Mouse (Mus musculus) lung, embryonic 16.5 days (tissue): ENCODE data around the gene Mfsd6. TPM values are rescaled to one million over a fixed set of nuclear protein-coding genes. Genes with fewer than 3 reads are reported as not detected.

ENCODE experiments used
- ATAC-seq: fragments of 200-750 bp; cut with Nextera tagmentation; 2 replicates; pipeline ENCODE4 v1.8.0; 2017; ENCODE audit warnings: low read depth, mild to moderate bottlenecking, moderate library complexity
- H3K27ac ChIP-seq: fragments of 300-500 bp; sonication (generic); 2 replicates; pipeline ENCODE4 v1.5.1; 2014; ENCODE audit warnings: mild to moderate bottlenecking, control low read depth, low read length
- H3K27me3 ChIP-seq: fragments of 300-500 bp; sonication (generic); 2 replicates; pipeline ENCODE4 v1.6.1; 2014; ENCODE audit warnings: low read depth, low read length, mixed read lengths; ENCODE audit not compliant: control insufficient read depth, insufficient read depth
- H3K36me3 ChIP-seq: fragments of 300-500 bp; sonication (generic); 2 replicates; pipeline ENCODE4 v1.6.1; 2014; ENCODE audit warnings: low read length; ENCODE audit not compliant: control insufficient read depth, insufficient read depth
- H3K4me1 ChIP-seq: fragments of 300-500 bp; sonication (generic); replicated peaks from 2 replicates; pipeline ENCODE4 v1.6.1; 2014; ENCODE audit warnings: low read length, mixed read lengths; ENCODE audit not compliant: control insufficient read depth, insufficient read depth
- H3K4me2 ChIP-seq: fragments of 300-500 bp; sonication (generic); 2 replicates; pipeline ENCODE4 v1.6.1; 2014; ENCODE audit warnings: low read depth, low read length, control low read depth
- H3K4me3 ChIP-seq: fragments of 300-500 bp; sonication (generic); 2 replicates; pipeline ENCODE4 v1.5.1; 2014; ENCODE audit warnings: mild to moderate bottlenecking, low read length, control low read depth
- H3K9ac ChIP-seq: fragments of 300-500 bp; sonication (generic); 2 replicates; pipeline ENCODE4 v1.6.1; 2014; ENCODE audit warnings: low read length, control low read depth
- H3K9me3 ChIP-seq: fragments of 300-500 bp; sonication (generic); 2 replicates; pipeline ENCODE4 v1.6.1; 2016; ENCODE audit warnings: low read length; ENCODE audit not compliant: control insufficient read depth
- WGBS: fragments of 180-500 bp; shearing (Covaris S2); extraction: QIAGEN DNeasy Blood & Tissue Kit; methylation state at CpG from one replicate; pipeline ENCODE4 v1.1.7; 2014; 5-methylcytosine and 5-hydroxymethylcytosine counted together
- polyA plus RNA-seq: library from polyadenylated mRNA; unstranded; fragments of >200 nt; fragmentation: Nextera tagmentation; extraction: Ambion mirVana; gene quantifications from 2 replicates; pipeline ENCODE4 v1.2.1, GENCODE M21; 2015

Gene Mfsd6
- polyA plus RNA-seq, 1 experiment from 2014 or later, result 2.7 TPM

DNA sequence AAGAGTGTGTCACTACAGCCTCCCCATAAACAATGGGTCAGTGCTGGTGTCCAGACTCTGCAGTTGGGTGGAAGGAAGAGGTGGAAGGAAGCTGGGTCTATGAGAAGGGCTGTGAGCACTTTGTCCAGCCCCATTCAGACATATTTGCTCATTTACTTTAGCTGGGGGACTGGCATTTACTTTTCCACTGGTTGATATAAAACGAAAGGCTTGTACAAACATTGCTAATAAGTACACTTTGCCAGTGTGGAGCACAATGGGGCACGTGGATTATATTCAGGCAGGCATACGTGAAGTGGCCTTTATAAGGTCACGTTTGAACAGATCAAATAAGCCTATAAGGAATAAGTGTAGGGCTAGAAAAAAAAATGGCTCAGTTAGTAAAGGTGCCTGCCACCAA is 43.7 kb downstream of the Mfsd6 start:
- Histone ChIP-seq H3K36me3 (no peaks in the 10 kb centered on the region), H3K4me3 (no peak overlapping the region), H3K4me1 (peaks cover 15% of the 10 kb centered on the region), H3K9ac (no peak overlapping the region), H3K27ac (peak overlapping the region; percentile 65), H3K4me2 (no peak overlapping the region), H3K27me3 (no peaks in the 10 kb centered on the region), H3K9me3 (no peaks in the 10 kb centered on the region)
- 50% methylated on average over 4 of the region's 4 CpGs for WGBS
- peak; percentile 92 for ATAC-seq

DNA sequence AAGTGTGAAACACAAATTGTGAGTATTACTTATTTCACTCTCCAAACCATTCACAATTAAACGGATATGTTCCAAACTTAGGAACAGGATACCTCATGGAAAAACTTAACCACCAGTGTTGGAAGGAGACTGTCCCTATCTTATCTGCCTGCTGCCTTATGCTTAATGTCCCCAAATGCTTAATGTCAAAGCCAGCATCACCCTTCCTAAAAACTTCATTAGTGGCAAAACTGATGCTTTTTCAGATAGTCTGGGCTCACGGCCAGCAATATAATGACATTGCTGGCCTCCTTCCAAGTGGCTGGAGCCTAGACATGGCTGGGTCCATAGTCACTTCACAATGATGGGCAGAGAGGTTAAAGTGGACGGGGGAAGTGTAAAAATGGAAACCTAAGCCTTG is 50.6 kb downstream of the Mfsd6 start:
- Histone ChIP-seq H3K4me1 (peaks cover 14% of the 10 kb centered on the region), H3K4me2 (no peak overlapping the region), H3K9ac (no peak overlapping the region), H3K36me3 (no peaks in the 10 kb centered on the region), H3K9me3 (no peaks in the 10 kb centered on the region), H3K4me3 (no peak overlapping the region), H3K27me3 (no peaks in the 10 kb centered on the region), H3K27ac (peak overlapping the region; percentile 36; the same call in 1 of the 2 replicates)
- ATAC-seq, result peak; percentile 90
- 17% methylated on average over 3 of the region's 3 CpGs for WGBS

- no peak overlapping the region for H3K9ac ChIP-seq
- H3K27ac ChIP-seq, result peak overlapping the region; percentile 36; the same call in 1 of the 2 replicates
- no peaks in the 10 kb centered on the region for H3K9me3 ChIP-seq
- no peaks in the 10 kb centered on the region for H3K36me3 ChIP-seq
- peak; percentile 78 for ATAC-seq
- 37% methylated on average over 7 of the region's 7 CpGs for WGBS
- no peak overlapping the region for H3K4me3 ChIP-seq
- peaks cover 14% of the 10 kb centered on the region for H3K4me1 ChIP-seq
- no peak overlapping the region for H3K4me2 ChIP-seq
- no peaks in the 10 kb centered on the region for H3K27me3 ChIP-seq
Observed at GRCm38 (mm10) chr1:52675561-52676551, 51.4 kb downstream of the Mfsd6 start.

- ATAC-seq, result no peak
- 82% methylated on average over 1 of the region's 1 CpGs for WGBS
- no peak overlapping the region for H3K9ac ChIP-seq
- no peaks in the 10 kb centered on the region for H3K27me3 ChIP-seq
- no peaks in the 10 kb centered on the region for H3K36me3 ChIP-seq
- no peak overlapping the region for H3K27ac ChIP-seq
- no peaks in the 10 kb centered on the region for H3K9me3 ChIP-seq
- H3K4me1 ChIP-seq, result no peaks in the 10 kb centered on the region
- no peak overlapping the region for H3K4me2 ChIP-seq
- no peak overlapping the region for H3K4me3 ChIP-seq
Observed at GRCm38 (mm10) chr1:52669931-52670330, 57.3 kb downstream of the Mfsd6 start.

GRCm38 (mm10) chr1:52668743-52669323 is 58.4 kb downstream of the Mfsd6 start:
- no peak overlapping the region for H3K27ac ChIP-seq

GRCm38 (mm10) chr1:52663228-52663627 is 64.0 kb downstream of the Mfsd6 start:
- Histone ChIP-seq H3K4me2 (no peak overlapping the region), H3K4me3 (no peak overlapping the region), H3K4me1 (0 out of 2 replicates have a peak, but pooled peaks cover 3% of the 10 kb centered on the region), H3K36me3 (no peaks in the 10 kb centered on the region), H3K27ac (no peak overlapping the region), H3K9me3 (no peaks in the 10 kb centered on the region), H3K9ac (no peak overlapping the region), H3K27me3 (no peaks in the 10 kb centered on the region)
- 92% methylated on average over 7 of the region's 7 CpGs for WGBS
- no peak for ATAC-seq

More at GRCm38 (mm10) chr1:52668743-52669323, 58.4 kb downstream of the Mfsd6 start:
- Histone ChIP-seq H3K4me1 (no peaks in the 10 kb centered on the region), H3K4me3 (no peak overlapping the region), H3K9me3 (no peaks in the 10 kb centered on the region), H3K4me2 (no peak overlapping the region), H3K9ac (no peak overlapping the region), H3K36me3 (no peaks in the 10 kb centered on the region), H3K27me3 (no peaks in the 10 kb centered on the region)
- ATAC-seq, result no peak
- WGBS, result 49% methylated on average over 7 of the region's 7 CpGs

GRCm38 (mm10) chr1:52660765-52661164 is 66.5 kb downstream of the Mfsd6 start:
- 0 out of 2 replicates have a peak, but pooled peaks cover 3% of the 10 kb centered on the region for H3K4me1 ChIP-seq
- no peaks in the 10 kb centered on the region for H3K36me3 ChIP-seq
- no peaks in the 10 kb centered on the region for H3K27me3 ChIP-seq
- no peak overlapping the region for H3K4me2 ChIP-seq
- WGBS, result 59% methylated on average over 12 of the region's 12 CpGs
- H3K9ac ChIP-seq, result no peak overlapping the region
- H3K4me3 ChIP-seq, result no peak overlapping the region
- ATAC-seq, result no peak
- no peaks in the 10 kb centered on the region for H3K9me3 ChIP-seq
- H3K27ac ChIP-seq, result no peak overlapping the region

DNA sequence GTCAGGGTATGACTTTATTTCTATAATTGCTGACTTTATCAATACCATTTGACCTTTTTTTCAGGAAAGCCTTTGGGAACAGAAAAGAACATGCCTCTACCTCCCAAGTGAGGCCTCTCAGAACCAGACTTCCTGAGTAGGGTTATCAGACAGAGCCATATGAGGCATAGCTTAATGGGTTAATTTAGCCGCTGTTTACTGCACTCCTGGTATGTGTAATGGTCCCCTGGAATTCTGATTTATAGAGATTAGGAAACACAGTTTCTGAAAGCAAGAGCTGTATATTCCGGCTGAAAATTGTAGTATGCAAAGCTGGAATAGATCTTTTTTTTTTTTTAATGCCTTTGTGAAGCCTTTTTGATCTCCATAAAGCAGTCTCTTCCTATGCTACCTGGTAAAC is 67.0 kb downstream of the Mfsd6 start:
- Histone ChIP-seq H3K36me3 (no peaks in the 10 kb centered on the region), H3K4me2 (no peak overlapping the region), H3K4me1 (0 out of 2 replicates have a peak, but pooled peaks cover 3% of the 10 kb centered on the region), H3K4me3 (no peak overlapping the region), H3K9ac (no peak overlapping the region), H3K27me3 (no peaks in the 10 kb centered on the region), H3K9me3 (no peaks in the 10 kb centered on the region), H3K27ac (no peak overlapping the region)
- WGBS, result 40% methylated on average over 2 of the region's 2 CpGs
- no peak for ATAC-seq

DNA sequence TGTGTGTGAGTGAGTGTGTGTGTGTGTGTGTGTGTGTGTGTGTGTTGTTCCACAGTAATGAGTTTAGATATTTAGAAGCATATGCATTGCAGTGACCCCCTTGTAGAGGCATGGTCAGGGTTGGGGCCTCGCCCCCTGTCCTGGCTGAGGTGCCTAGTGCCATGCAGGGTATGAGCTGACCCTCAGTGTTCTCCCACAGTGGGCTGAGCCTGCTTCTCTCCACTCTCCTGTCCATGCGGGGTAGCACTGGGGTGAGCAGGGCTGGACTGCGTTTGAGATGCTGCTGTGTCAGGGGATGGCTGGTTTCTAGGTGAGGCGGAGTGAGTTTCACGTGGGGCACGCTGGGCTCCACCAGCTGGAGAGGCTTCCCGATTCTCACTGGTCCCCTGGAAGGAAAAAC is 69.1 kb downstream of the Mfsd6 start:
- no peaks in the 10 kb centered on the region for H3K9me3 ChIP-seq
- WGBS, result 81% methylated on average over 7 of the region's 7 CpGs
- no peak for ATAC-seq
- no peak overlapping the region for H3K27ac ChIP-seq
- H3K9ac ChIP-seq, result no peak overlapping the region
- no peak overlapping the region for H3K4me3 ChIP-seq
- no peaks in the 10 kb centered on the region for H3K36me3 ChIP-seq
- no peaks in the 10 kb centered on the region for H3K27me3 ChIP-seq
- H3K4me1 ChIP-seq, result peaks cover 3% of the 10 kb centered on the region; the same call in 1 of the 2 replicates
- H3K4me2 ChIP-seq, result no peak overlapping the region
